Mouse (Mus musculus) inflammation-experienced regulatory T-cells (primary cell): ENCODE results near the gene Tceal8. TPM values are rescaled to one million over a fixed set of nuclear protein-coding genes. Genes with fewer than 3 reads are reported as not detected.

Experiments
- polyA plus RNA-seq, 2 experiments: library from polyadenylated mRNA; unstranded; fragments of 100-300 nt; shearing (Covaris generic); gene quantifications; one replicate each; pipeline ENCODE4 v1.2.1; 2017

Tceal8 gene
- polyA plus RNA-seq: 1 to 10 TPM in 1 of 2 experiments, under 1 TPM in 1; 0.45 to 1.3 TPM

DNA sequence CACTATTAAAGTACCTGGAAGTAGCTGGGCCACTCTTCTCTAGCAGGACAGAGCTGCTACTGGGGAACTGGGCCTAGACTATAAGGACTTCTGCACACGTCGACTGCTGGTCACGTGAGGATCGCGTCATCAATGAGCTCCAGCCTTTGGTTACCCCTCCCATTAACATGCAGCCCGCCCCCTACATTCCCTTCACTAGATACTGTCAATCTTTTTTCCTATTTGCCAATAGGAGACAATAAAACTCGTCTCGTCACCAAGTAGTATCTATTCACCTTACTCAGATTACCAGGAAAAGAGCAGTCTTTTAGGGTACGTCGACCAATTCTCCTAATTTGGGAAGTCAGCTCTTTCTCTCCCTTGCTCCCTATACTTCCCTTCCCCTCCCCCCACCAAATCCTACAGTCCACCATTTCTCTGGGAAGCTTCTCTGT, at the start of gene Tceal8:
Gene Tceal8 (minus strand): TSS at position 225 of the 434 bp plus-strand sequence.

DNA sequence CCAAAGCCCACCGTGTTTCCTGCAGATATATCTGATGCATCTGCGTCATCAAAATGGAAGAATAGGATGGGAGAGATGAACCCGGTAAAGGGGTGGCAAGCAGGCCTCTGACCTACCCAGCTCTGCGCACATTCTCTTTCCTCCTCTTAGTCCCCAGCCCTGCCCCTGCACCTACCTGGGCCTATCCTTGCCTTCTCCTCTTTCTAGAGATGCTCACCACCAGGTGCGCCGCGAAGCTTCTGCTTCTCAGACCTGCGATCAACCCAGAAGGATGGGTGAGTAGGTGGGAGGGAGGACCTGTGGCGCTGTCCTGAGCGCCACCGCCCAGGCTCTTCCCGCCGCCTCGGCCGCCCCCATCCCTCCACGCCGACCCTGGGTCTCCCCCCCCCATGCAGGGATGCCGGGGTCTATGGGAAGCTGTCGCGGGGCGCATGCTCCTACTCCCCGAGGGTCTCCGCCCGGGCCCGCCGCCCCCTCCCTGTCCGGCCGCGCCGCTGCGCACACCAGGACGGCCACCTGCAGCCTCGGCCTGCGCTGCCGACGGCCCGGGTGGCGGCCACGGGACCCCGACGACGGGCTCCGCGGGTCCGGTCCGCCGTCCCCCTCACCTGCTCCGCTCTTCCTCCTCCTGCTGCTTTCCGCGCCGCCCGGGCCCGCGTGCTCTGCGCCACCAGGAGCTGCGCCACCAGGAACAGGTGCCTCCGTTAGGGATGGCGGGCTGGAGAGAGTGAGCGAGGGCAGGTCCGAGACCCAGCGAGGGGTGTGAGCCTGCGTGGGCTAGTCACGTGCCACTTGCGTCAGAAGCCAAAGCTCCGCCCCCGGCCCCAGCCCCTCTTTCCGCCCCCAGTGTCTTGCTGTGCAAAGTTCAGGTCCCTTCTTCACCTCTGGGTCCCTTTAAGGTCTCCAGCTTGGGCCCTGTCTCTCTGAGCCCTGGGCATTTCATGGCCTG, 42.9 kb upstream of the Tceal8 start, which contains the start of the genes Tceal7 and Bex1:
Gene Tceal7 (plus strand): TSS at position 51 of the 949 bp plus-strand sequence.
Gene Bex1 (minus strand): TSS at position 785 of the 949 bp plus-strand sequence.

DNA sequence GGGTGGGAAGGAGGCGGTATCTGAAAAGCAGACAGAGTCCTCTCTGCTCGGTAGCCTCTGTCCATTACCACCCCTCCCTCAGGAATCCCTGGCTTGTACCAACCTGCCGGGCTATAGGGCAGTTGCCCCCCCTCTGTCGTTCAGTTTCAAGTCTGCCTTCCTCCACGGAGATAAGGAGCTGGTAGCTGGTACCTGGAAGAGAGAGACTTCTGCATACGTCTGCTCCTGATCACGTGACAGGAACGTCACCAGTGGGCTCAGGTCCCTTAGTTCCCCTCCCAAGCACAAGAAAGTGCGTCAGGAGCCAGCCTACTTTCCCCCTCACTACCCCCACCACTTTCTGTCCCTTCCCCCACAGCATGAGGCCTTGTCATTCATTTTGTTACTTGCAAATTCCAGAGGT, 31.5 kb upstream of the Tceal8 start, which contains the start of gene Tceal5:
Gene Tceal5 (minus strand): TSS at position 213 of the 403 bp plus-strand sequence.

DNA sequence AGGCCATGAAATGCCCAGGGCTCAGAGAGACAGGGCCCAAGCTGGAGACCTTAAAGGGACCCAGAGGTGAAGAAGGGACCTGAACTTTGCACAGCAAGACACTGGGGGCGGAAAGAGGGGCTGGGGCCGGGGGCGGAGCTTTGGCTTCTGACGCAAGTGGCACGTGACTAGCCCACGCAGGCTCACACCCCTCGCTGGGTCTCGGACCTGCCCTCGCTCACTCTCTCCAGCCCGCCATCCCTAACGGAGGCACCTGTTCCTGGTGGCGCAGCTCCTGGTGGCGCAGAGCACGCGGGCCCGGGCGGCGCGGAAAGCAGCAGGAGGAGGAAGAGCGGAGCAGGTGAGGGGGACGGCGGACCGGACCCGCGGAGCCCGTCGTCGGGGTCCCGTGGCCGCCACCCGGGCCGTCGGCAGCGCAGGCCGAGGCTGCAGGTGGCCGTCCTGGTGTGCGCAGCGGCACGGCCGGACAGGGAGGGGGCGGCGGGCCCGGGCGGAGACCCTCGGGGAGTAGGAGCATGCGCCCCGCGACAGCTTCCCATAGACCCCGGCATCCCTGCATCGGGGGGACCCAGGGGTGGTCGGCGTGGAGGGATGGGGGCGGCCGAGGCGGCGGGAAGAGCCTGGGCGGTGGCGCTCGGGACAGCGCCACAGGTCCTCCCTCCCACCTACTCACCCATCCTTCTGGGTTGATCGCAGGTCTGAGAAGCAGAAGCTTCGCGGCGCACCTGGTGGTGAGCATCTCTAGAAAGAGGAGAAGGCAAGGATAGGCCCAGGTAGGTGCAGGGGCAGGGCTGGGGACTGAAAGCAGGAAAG, 33.1 kb downstream of the Tceal8 start, which contains the start of gene Bex4:
Gene Bex4 (plus strand): TSS at position 170 of the 813 bp plus-strand sequence.

Other genes with a start within 250 kb of the Tceal8 start
- gene Arxes2, start 178.5 kb downstream of the Tceal8 start, polyA plus RNA-seq: 10 to 100 TPM in 1 of 2 experiments, 1 to 10 TPM in 1; 9.7 to 10.9 TPM
- under 1 TPM in 1 of 2 experiments, not detected in 1; 0.36 TPM for gene Arxes1, start 139.0 kb downstream of the Tceal8 start, polyA plus RNA-seq
- gene Bex2, start 104.1 kb downstream of the Tceal8 start, polyA plus RNA-seq: 1 to 10 TPM; 1.7 to 5.2 TPM
- not detected for gene Nxf3, start 87.1 kb downstream of the Tceal8 start, polyA plus RNA-seq
- gene Bex4, start 33.3 kb downstream of the Tceal8 start, polyA plus RNA-seq: under 1 TPM in 1 of 2 experiments, not detected in 1; 0.49 TPM
- under 1 TPM; 0.39 to 0.48 TPM for gene Tceal5, start 31.5 kb upstream of the Tceal8 start, polyA plus RNA-seq
- gene Tceal7, start 42.4 kb upstream of the Tceal8 start, polyA plus RNA-seq: not detected
- gene Bex1, start 43.2 kb upstream of the Tceal8 start, polyA plus RNA-seq: under 1 TPM; 0.31 to 0.83 TPM
- 10 to 100 TPM; 29.8 to 45.6 TPM for gene Tceal9, start 72.7 kb upstream of the Tceal8 start, polyA plus RNA-seq
- 10 to 100 TPM; 82.4 to 89.9 TPM for gene Bex3, start 97.9 kb upstream of the Tceal8 start, polyA plus RNA-seq